Mouse (Mus musculus) adrenal gland, adult 2 months (tissue): Measurements from ENCODE around the gene Gm16405. TPM values are rescaled to one million over a fixed set of nuclear protein-coding genes. Genes with fewer than 3 reads are reported as not detected.
"Not testable (repeated sequence)": the region's sequence is repeated elsewhere in the genome, so short reads cannot be mapped to it uniquely, and the experiment has no call there.

Experiments used
- DNase-seq: peaks from one replicate; pipeline ENCODE4 v3.0.0; 2021
- long read RNA-seq: library from polyadenylated mRNA; stranded (forward); transcript quantifications from one replicate; pipeline ENCODE4 v2.0.0, GENCODE M21; 2021
- polyA plus RNA-seq: library from polyadenylated mRNA; depleted of rRNA; stranded (reverse); fragments of >200 nt; gene quantifications from 2 replicates; pipeline ENCODE4 v1.2.3, GENCODE M21; 2012; rRNA removed
- total RNA-seq, 2 experiments: library from RNA; stranded (reverse); gene quantifications; 2 replicates each; pipeline ENCODE4 v1.2.3; 2021

The Gm16405 gene
- total RNA-seq, result not detected
- not detected in 2 replicates for polyA plus RNA-seq
- long read RNA-seq, result 0 reads

- DNase-seq, result not testable (repeated sequence)
Measured at GRCm38 (mm10) chrX:54530908-54531307, at the start of gene Gm16405. Gene Gm16405, plus strand, starts transcription at chrX:54531208.

Other genes starting within 250 kb of the Gm16405 start
- gene Gm16430, start 91.0 kb downstream of the Gm16405 start, total RNA-seq, result not detected
- not detected in 2 replicates for gene Gm16430, start 91.0 kb downstream of the Gm16405 start, polyA plus RNA-seq